Mouse (Mus musculus) adrenal gland, postnatal 10 days (tissue): ENCODE results near the gene Defb15. TPM values are rescaled to one million over a fixed set of nuclear protein-coding genes. Genes with fewer than 3 reads are reported as not detected.
"Not testable (repeated sequence)": the region's sequence is repeated elsewhere in the genome, so short reads cannot be mapped to it uniquely, and the experiment has no call there.

Experiments used
- DNase-seq: peaks from one replicate; pipeline ENCODE4 v3.0.0; 2021; ENCODE audit warnings: mixed read lengths
- long read RNA-seq, 2 experiments: library from polyadenylated mRNA; stranded (forward); transcript quantifications; one replicate each; pipeline ENCODE4 v2.0.0; 2021
- total RNA-seq, 2 experiments: library from RNA; stranded (reverse); gene quantifications; 2 replicates each; pipeline ENCODE4 v1.2.3; 2021

Defb15 gene
- not detected for total RNA-seq
- long read RNA-seq, experiment 1 = 0 reads
- long read RNA-seq, experiment 2 = 0 reads

DNA sequence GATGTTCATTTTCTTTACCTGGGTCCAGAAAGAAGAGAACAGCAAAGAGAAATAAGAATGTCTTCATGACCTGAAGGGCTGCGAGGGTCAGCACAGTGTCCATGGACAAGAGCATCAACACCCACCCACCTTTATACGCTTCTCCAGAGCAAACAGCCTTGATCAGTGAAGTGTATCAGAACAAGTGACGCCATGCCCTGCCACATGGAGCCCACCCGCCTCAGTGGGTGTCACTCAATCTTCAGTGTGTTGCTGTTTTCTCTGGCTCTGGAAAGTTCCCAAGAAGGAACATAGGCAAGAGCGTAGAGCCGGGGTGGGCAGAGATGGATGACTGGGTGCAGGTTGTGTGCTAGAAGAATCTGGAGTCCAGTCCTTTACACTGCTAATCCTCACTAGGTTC is at the start of gene Defb15:
TSS of gene Defb15 (minus strand) at position 101 of the 400 bp plus-strand sequence.
- no peak for DNase-seq

- DNase-seq = peak; percentile 8
These were observed 49.3 kb upstream of the Defb15 start for GRCm38 (mm10) chr8:21981664-21982337.

- no peak for DNase-seq
These were observed 45.7 kb upstream of the Defb15 start for GRCm38 (mm10) chr8:21978193-21978592.

GRCm38 (mm10) chr8:21969475-21969874 is 37.0 kb upstream of the Defb15 start, which contains the start of gene Ccdc70:
TSS of gene Ccdc70 (plus strand) at chr8:21969775.
- DNase-seq = no peak

DNA sequence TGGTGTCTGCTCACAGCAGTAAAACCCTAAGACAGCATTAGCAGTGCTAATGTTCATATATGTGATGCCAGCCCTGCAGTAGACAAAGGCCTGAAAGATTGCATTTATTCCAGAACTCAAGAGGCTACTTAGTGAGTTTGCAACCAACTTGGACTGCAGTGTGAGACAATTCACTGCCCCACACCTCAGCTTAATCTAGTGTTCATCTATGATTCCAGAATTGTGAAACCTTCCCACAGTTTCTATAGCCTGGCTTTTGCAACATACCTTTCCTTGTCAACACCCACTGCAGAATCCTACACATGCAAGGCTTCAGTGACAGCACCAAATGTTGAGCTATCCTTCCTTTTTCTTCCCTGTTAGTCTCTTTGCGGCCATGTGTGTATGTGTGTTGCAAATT is 34.1 kb upstream of the Defb15 start:
- no peak for DNase-seq

- DNase-seq = no peak
These were observed 25.9 kb upstream of the Defb15 start, which contains the start of gene Fam90a1a for GRCm38 (mm10) chr8:21958414-21958813. TSS of gene Fam90a1a (plus strand) at chr8:21958714.

DNA sequence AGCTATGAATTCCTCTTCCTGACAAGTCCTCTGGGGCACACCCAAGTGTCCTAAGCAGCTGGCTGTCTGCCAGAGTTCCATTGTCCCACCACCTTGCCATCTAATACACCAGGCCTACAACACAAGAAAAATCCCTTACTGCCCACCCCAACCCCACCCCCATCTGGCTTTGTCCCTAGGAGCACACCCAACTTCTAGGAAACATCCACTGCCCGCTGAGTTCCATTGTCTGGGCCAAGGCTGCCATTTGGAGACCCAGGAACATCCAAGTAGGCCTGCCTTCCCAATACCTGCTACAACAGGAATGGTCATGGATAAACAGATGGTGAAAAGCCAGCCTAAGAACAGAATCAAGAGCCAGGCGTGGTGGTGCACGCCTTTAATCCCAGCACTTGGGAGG is 23.8 kb upstream of the Defb15 start:
- DNase-seq = no peak

DNA sequence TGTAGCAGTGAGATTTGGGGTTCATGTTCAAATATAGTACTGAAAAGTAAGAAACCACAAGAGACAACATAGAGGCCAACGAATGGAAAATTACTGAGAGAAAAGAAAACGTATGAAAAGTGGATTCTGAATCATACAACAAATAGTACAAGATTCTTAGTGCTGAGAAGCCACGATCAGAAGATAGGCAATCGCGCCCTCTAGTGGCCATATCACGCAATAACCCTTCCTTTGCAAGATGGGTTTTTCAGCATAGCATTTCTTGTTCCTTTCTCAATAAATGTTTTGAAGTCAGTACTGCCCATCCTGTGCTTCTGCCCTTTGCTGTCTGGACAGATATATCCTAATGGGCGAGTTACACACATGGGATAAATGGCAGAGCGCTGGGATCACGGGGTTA is 22.8 kb upstream of the Defb15 start:
- DNase-seq = peak; percentile 64

GRCm38 (mm10) chr8:21947311-21948017 is 15.0 kb upstream of the Defb15 start:
- no peak for DNase-seq

DNA sequence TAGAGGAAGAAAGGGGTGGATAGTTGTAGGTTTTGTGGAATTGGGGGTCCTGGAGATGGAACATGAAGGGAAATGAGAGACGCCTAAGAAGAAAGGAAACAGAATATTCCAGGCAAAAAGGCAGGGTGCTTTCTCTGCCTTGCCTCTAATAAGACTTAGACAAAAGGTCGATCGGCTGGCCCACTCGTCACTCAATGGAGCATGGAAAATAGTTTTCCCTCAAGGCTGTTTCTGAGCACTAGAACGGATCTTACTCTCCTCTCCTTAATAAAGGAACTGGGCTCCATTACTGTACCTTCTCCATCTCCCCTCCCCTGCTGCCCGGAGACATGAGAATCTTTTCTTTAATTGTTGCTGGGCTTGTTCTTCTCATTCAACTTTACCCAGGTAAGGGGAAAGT is 14.0 kb upstream of the Defb15 start, which contains the start of gene Defb13:
TSS of gene Defb13 (plus strand) at position 301 of the 400 bp plus-strand sequence.
- DNase-seq = no peak

DNA sequence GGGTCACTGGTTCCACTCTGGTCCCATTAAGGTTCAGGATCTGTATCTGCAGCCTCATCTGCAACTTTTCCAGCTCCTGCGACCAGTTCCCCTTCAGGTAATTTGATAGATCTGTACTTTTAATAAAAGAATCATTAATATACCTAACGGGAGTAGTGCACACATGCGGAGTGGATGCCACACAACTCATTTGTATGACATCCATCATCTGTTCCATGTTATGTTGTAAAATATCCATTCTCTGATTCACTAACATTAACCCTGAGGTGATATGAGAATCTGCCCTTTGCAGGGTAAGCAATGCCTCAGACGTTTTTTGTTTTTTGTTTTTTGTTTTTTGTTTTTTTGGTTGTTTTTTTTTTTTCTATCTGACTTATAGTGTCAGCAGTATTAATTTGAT is 5.5 kb upstream of the Defb15 start, which contains the start of gene Defb35:
TSS of gene Defb35 (plus strand) at position 301 of the 400 bp plus-strand sequence.
- DNase-seq = not testable (repeated sequence)

- not testable (repeated sequence) for DNase-seq
These were observed 1.8 kb downstream of the Defb15 start for GRCm38 (mm10) chr8:21930754-21931153.

- DNase-seq = no peak
These were observed 16.9 kb downstream of the Defb15 start for GRCm38 (mm10) chr8:21915625-21916024.

DNA sequence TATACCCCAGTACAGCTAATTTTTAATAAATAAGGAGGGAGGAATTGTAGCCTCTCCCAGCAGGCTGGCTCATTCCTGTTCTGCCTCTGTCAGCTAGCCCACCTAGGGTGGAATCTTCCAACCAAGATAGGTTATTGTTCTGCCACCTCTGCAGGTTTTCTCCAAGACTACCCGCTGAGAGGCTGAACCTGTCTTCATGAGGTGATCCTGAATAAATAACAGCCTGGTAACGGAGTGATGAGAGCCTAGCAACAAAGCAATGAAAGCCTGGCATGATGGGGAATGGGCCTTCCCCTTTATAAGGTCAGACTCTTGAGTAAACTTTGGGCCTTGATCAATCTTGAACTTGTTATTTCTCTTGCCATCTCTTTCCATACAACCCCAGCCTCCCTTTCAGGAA is 20.0 kb downstream of the Defb15 start:
- no peak for DNase-seq

- DNase-seq = no peak
These were observed 20.6 kb downstream of the Defb15 start for GRCm38 (mm10) chr8:21911931-21912330.

- not testable (repeated sequence) for DNase-seq
These were observed 26.2 kb downstream of the Defb15 start, which contains the start of gene Defb11 for GRCm38 (mm10) chr8:21906290-21906689. TSS of gene Defb11 (minus strand) at chr8:21906412.

GRCm38 (mm10) chr8:21885321-21885720 is 47.2 kb downstream of the Defb15 start, which contains the start of gene Defb9:
TSS of gene Defb9 (minus strand) at chr8:21885421.
- not testable (repeated sequence) for DNase-seq

Other genes starting within 250 kb of the Defb15 start
- not detected for gene AY761184, start 229.1 kb downstream of the Defb15 start, total RNA-seq
- gene Defa24, start 198.2 kb downstream of the Defb15 start, total RNA-seq = not detected
- not detected for gene Defb50, start 109.2 kb downstream of the Defb15 start, total RNA-seq
- not detected for gene Defb2, start 92.8 kb downstream of the Defb15 start, total RNA-seq
- not detected for gene Defb10, start 73.8 kb downstream of the Defb15 start, total RNA-seq
- gene Defb9, start 47.3 kb downstream of the Defb15 start, total RNA-seq = not detected
- not detected for gene Defb11, start 26.3 kb downstream of the Defb15 start, total RNA-seq
- gene Defb35, start 5.6 kb upstream of the Defb15 start, total RNA-seq = not detected
- not detected for gene Defb13, start 14.1 kb upstream of the Defb15 start, total RNA-seq
- not detected for gene Fam90a1a, start 26.0 kb upstream of the Defb15 start, total RNA-seq
- not detected for gene Ccdc70, start 37.1 kb upstream of the Defb15 start, total RNA-seq
- gene Atp7b, start 127.6 kb upstream of the Defb15 start, total RNA-seq = 1 to 10 TPM; 2.8 to 3.9 TPM
- gene Alg11, start 128.0 kb upstream of the Defb15 start, total RNA-seq = 10 to 100 TPM; 23.3 to 32.8 TPM
- gene Nek5, start 192.3 kb upstream of the Defb15 start, total RNA-seq = 1 to 10 TPM; 1.3 to 2.2 TPM
- 1 to 10 TPM; 3.2 to 4.4 TPM for gene Nek3, start 233.7 kb upstream of the Defb15 start, total RNA-seq